Mouse (Mus musculus) myocyte (in vitro differentiated cells): ENCODE data around the gene Ifi47.

Experiments
- E2F4 ChIP-seq: IDR thresholded peaks from one replicate; pipeline ENCODE4 v1.6.1; 2011; ENCODE audit warnings: mild to moderate bottlenecking, control low read depth, moderate library complexity; ENCODE audit not compliant: insufficient read depth
- POLR2A ChIP-seq: IDR thresholded peaks from one replicate; pipeline ENCODE4 v1.6.1; 2011; ENCODE audit warnings: low read depth, mild to moderate bottlenecking, control low read depth, moderate library complexity; ENCODE audit not compliant: insufficient read length
- REST ChIP-seq: IDR thresholded peaks from one replicate; pipeline ENCODE4 v1.6.1; 2011; ENCODE audit warnings: mild to moderate bottlenecking, control low read depth, moderate library complexity; ENCODE audit not compliant: insufficient read depth, insufficient read length
- TCF12 ChIP-seq: IDR thresholded peaks from one replicate; pipeline ENCODE4 v1.6.1; 2011; ENCODE audit warnings: mild to moderate bottlenecking, control low read depth; ENCODE audit not compliant: poor library complexity, insufficient read depth, severe bottlenecking

DNA sequence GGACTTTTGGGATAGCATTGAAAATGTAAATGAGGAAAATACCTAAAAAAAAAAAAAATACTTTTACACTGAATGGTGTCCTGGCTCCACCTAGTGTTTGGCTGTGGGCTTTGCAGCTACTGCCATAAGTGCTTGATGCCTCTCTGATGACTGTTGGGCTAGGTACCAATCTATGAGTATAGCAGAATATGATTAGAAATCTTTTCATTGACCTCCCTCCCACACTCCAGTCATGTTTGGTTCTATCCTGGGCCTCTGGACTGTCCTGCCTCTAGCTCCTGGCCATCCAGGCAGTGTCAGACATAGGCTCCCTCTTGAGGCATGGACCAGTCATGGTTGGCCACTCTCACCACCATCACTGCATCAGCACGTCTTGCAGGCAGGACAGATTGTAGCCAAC lies 32.4 kb downstream of the Ifi47 start:
- TF ChIP-seq REST (no peak), POLR2A (no peak), TCF12 (no peak), E2F4 (no peak)
